Mouse (Mus musculus) heart, adult 2 months (tissue): ENCODE measurements around the gene Tuba1b.

Source experiments
- CTCF ChIP-seq: fragments of 200-600 bp; IDR thresholded peaks from 2 replicates; pipeline ENCODE4 v1.8.1; 2022; ENCODE audit warnings: antibody characterized with exemption, mild to moderate bottlenecking, moderate library complexity
- EP300 ChIP-seq: fragments of 200-500 bp; IDR thresholded peaks from 2 replicates; pipeline ENCODE4 v1.6.1; 2011; ENCODE audit warnings: low read depth, low read length, control low read depth; ENCODE audit not compliant: insufficient read depth
- POLR2A ChIP-seq: fragments of 200-500 bp; IDR thresholded peaks from 2 replicates; pipeline ENCODE4 v1.6.1; 2011; ENCODE audit warnings: mild to moderate bottlenecking, low read depth, low read length, control low read depth; ENCODE audit not compliant: insufficient read depth

DNA sequence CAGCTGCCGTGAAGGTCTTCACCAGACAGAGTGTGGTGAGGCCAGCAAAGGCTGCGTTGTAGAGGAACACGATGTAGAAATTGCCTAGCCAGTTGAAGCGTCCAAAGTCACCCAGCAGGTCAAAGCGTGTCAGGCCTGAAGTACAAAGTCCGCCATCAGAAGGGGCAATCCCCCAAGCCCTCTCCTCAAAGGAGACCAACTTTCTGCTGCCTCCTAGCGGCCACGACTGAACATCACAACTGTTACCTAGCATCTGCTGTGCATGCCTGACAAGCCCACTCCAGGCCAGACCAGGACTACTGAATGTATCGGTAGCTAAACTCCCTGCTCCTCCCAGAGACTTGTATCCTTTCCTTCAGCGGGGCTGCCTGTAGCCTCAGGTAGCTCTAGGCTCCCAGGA, 29.7 kb downstream of the Tuba1b start:
- peak; percentile 82 for TF ChIP-seq CTCF
- no peak for TF ChIP-seq POLR2A
- TF ChIP-seq EP300 = no peak
